Mouse (Mus musculus) kidney, adult 18-20 months (tissue): ENCODE data around the gene Slc22a7.

ENCODE experiments used
- DNase-seq: peaks from one replicate; pipeline ENCODE4 v3.0.0; 2021

Slc22a7 gene

DNA sequence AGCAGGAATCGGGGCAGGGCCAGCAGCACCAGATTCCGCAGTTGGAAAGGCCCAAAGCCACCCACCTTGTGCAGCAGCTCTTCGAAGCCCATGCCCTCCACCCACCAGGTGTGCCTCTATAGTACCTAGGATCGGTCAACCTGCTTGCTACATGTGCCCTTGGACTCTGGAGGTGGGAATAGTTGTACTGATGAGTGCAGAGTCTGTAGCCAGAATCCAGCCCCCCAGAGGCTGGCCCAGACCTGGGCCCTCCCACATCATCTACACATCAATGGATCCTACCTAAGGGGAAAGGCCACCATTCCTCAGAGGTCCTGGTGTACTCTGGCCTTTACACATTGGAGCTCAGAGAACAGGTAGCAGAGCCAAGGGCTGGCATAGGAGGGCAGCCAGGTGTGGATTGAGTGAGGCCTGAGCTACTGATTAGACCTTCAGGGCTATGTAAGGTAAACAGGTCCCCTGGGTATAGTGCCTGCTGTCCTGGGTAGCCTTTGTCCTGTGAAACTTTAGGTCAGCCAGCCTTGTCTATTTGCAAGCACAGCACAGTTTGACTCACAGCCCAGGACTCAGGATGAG is at the start of gene Slc22a7:
TSS of gene Slc22a7 (minus strand) at position 160 of the 576 bp plus-strand sequence.
- DNase-seq, result peak; percentile 45

DNA sequence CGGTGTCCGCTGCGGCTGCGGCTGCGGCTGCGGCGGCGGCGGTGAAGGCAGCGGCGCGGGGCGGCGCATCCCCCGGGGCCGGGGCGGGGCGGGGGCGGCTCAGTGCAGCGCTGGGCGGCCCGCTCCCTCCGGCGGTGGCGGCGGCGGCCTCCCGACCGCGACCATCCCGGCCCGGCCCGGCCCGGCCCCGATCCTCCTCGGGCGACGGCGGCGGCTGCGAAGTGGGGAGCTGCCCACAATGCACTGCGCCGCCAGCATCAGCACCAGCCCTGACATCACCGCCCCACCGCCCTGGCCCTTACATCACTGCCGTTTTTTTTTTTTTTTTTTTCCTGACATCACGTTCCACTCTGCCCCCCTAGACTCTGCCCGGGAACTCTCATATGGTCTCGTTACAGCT is 49.2 kb upstream of the Slc22a7 start, which contains the start of gene Ttbk1:
TSS of gene Ttbk1 (minus strand) at position 245 of the 400 bp plus-strand sequence.
- DNase-seq, result no peak

- no peak for DNase-seq
Observed at GRCm38 (mm10) chr17:46486995-46487394, 48.7 kb upstream of the Slc22a7 start.

- DNase-seq, result no peak
Observed at GRCm38 (mm10) chr17:46484461-46484875, 46.2 kb upstream of the Slc22a7 start.

GRCm38 (mm10) chr17:46484021-46484431 is 45.8 kb upstream of the Slc22a7 start:
- peak; percentile 83 for DNase-seq

DNA sequence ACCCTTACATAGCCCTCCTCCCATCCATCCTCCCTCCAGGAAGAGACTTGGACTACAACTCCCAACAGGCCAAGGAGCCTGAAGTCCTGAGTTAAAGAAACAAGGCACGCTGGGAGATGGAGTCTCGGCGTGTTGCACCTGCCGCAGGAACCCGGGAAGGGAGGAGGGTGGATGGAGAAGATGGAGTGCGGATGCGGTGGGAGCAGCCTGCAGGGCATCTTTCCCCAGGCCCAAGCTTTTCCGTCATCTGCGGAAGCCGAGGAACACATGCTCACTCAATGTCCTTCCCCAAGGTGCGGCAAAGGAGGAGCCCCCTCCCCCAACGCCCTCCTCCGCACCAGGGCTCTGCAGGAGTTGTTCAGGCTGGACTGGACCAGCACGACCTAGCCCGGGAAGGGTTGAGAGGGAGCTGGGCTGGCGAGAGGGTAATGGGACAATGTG is 45.3 kb upstream of the Slc22a7 start:
- peak; percentile 78 for DNase-seq

GRCm38 (mm10) chr17:46477286-46477685 is 39.0 kb upstream of the Slc22a7 start:
- peak; percentile 21 for DNase-seq

DNA sequence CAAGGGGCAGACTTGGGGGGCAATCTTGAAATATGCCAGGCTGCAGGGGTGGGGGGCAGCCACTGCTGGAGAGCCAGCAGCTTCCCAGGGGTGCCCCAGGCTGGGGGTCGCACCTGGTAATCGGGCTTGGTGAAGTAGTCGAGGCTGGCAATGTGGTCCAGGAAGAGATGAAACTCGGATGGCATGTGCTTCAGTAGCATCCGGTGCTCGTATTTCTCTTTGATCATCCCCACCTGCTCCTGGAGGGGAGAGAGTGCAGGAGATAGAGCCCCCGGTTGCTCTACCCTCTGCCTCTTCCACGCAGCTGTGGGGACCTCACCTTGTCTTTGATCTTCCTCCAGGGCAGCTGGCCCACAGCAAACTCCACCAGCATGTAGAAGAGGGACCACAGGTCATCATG is 38.3 kb upstream of the Slc22a7 start:
- DNase-seq, result no peak

GRCm38 (mm10) chr17:46467830-46468229 is 29.6 kb upstream of the Slc22a7 start:
- no peak for DNase-seq

DNA sequence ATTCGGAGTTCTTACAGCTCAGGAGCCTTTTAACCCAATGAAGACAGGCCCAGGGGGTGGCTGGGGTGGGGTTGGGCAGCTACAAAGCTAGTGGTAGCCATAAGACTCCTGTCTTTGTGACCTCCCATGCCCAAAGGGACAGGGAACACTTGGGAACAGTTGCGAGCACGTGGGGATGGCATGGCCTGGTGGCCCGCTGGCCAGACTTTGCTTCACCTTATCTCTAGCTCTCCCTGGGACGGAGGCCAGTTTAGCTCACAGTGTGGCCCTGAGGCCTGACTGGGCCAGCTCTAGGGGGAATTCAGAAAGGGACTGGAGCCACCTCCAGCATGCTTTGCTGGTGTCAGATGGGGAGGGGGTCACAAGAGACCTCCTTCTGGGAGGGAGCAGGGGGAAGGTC is 24.0 kb upstream of the Slc22a7 start:
- no peak for DNase-seq

DNA sequence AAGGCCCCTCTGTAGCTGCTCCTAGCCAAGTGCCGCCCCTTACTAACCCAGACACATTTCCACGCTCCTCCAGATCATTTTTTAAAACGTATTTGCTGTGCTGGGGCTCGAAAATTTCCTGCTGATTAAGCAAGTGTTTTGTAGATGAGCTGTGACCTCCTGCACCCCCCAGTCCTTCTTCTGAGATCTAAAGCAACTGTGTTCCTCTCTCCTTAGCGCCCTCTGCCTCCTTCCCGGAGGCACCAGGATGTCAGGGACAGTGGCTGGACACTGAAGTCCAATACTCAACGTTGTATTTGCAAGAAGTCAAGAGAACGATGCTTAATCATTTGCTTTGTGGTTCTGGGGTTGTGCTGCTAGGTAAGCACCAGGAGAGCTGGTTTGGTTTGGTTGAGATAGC is 23.1 kb upstream of the Slc22a7 start:
- DNase-seq, result no peak

- DNase-seq, result no peak
Observed at GRCm38 (mm10) chr17:46460673-46461072, 22.4 kb upstream of the Slc22a7 start.

- DNase-seq, result no peak
Observed at GRCm38 (mm10) chr17:46458439-46458838, 20.2 kb upstream of the Slc22a7 start.

DNA sequence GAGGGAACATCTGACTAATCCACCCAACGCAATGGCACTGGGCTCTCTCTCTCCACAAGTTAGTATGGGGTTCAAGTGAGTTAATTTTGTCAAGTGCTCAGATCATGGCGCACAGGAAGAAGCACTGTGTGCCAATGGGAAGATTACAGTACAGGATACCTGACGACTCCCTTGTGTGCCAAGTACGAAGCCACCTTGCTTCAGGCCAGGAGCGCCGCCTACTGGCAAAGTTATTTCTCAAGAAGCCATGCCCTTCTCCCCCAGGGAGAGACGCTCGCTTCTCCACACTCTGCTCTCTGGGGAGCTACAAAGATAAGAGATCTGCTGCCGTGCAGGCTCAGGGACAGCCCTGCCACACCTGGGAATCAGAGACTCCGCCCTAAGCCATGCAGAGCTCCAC is 19.5 kb upstream of the Slc22a7 start:
- DNase-seq, result peak; percentile 76

DNA sequence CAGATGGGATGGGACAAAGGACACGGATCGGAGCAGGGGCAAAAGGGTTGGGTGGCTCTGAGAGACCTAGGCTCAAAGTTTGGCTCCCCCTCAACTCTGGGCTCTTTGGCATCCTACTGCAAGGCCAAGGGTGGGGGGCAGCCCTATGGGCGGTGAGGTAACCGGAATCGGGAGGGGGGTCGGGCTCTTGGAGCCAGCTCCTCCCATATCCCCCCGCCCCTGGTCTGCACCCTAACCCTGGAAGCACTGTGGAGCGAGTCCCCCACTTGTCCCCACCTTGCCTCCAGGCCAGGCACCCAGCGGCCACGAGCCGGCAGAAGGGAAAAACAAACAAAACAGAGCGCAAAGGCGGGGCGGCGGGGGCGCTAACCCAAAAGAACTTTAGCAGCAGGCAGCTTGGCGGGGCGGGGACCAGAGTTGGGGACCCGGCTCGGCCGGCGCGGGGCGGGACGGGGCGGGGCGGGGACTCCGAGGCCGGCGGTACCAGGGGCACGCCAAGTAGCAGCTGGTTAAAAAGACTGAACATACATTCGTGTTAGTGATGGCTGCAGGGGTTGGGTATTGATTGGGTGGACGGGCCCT is 16.9 kb upstream of the Slc22a7 start:
- peak; percentile 55 for DNase-seq

- DNase-seq, result no peak
Observed at GRCm38 (mm10) chr17:46454539-46454938, 16.3 kb upstream of the Slc22a7 start.

DNA sequence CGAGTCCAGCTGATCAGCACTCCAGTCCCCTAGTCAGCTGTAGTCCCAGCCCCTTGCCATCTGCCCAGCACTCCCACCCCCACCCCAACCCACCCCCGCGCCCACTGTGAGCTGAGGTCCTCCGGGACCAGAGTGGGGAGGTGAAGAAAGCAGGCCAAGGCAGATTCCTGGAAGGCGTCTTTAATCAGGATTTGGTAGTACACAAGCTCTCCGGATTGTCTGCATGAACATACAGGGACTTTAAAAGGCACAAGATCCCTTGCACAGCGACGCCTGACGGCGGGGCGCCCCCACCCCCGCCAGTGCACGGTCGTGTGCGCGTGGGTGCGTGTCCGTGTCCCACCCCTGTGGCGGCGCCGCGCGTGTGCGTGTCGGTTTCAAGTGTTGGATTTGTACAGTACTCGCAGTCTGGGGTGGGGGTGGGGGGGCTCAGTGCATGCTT is 15.7 kb upstream of the Slc22a7 start:
- no peak for DNase-seq

- no peak for DNase-seq
Observed at GRCm38 (mm10) chr17:46453302-46453948, 15.2 kb upstream of the Slc22a7 start.

DNA sequence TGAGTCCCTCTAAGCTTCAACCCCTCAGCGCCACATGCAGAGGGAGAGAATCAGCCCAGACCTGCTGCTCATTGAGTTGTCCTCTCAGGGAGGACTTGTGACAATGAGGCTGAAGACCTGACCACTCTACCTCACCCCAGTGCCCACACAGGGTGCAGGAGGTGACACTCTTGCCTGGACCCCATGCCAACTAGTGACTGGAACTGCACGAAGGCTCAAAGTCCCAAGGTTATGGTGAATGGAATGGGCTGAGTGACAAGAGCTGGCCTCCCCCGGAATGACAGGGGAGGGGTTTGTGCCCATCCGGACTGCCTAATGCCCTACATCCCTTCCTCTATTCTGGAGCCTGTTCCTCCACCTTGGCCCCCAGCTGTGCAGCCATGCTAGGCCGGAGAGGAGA is 14.4 kb upstream of the Slc22a7 start:
- peak; percentile 52 for DNase-seq

DNA sequence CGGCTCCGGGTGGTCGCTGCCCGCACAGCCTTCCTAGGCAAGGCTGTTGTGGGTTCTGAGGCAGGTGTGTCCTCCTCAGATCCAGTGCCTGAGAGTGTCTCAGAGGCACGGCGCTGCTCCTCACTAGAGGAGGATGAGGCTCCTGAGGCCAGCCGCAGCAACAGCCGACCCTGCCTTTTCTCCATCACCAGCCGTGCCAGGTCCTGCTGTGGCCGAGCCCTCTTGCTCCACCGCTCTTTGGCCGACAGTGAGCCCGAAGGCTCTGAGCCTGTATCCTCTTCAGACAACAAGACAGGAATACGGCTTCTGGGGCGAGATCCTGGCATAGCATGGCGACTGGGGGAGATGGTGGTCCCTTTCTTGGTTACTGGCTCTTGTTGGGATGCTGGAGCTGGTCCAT is 8.0 kb upstream of the Slc22a7 start:
- no peak for DNase-seq

DNA sequence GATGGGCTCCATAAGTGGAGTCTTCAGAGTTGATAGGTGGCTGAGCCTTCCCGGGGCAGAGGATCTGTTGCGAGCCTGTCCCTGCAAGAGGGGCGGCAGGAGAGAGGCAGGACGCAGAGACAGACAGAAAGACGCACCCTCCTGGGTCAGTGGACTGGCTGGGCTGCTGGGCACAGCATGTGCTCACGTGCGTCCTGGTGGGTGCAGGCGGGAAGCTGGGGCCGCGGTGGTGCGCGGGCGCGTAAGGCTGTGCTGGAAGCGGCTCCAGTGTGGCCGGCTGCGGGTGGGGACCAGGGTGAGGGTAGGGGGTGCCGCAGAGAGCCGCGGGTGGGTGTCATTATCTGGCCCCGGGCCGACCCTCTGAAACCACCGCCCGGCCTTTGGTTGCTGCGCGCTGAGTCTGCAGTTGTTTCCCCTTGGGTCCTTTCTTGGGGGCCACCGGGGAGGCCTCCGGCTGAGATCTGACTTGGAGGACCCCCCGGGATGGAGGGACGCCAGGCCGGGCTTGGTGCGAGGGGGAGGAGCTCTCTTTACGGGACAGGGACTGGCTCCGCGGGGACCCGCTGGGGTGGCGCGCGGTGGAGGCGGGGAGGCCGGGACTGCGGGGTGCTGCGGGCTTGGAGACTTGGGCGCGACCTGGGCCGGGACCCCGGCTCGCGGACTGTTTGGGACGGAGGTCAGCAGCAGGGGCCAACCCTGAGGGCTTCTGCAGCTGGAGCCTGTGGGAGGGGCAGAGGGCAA is 6.8 kb upstream of the Slc22a7 start:
- no peak for DNase-seq

- no peak for DNase-seq
Observed at GRCm38 (mm10) chr17:46439176-46439575, 919 bp upstream of the Slc22a7 start.

GRCm38 (mm10) chr17:46436672-46437366 is 1.4 kb downstream of the Slc22a7 start:
- peak; percentile 57 for DNase-seq
